Mouse (Mus musculus): ENCODE data around the gene Sirt6.
"Not testable (repeated sequence)": the region's sequence is repeated elsewhere in the genome, so short reads cannot be mapped to it uniquely, and the experiment has no call there.

Sirt6 gene
- long read RNA-seq, experiment 1, partial matches to known transcripts, result 0 of 19 reads
- long read RNA-seq, experiment 1, other reads (novel, unspliced or antisense), result 16 of 19 reads
- long read RNA-seq, experiment 2, partial matches to known transcripts, result 1 of 8 reads
- long read RNA-seq, experiment 2, other reads (novel, unspliced or antisense), result 6 of 8 reads

DNA sequence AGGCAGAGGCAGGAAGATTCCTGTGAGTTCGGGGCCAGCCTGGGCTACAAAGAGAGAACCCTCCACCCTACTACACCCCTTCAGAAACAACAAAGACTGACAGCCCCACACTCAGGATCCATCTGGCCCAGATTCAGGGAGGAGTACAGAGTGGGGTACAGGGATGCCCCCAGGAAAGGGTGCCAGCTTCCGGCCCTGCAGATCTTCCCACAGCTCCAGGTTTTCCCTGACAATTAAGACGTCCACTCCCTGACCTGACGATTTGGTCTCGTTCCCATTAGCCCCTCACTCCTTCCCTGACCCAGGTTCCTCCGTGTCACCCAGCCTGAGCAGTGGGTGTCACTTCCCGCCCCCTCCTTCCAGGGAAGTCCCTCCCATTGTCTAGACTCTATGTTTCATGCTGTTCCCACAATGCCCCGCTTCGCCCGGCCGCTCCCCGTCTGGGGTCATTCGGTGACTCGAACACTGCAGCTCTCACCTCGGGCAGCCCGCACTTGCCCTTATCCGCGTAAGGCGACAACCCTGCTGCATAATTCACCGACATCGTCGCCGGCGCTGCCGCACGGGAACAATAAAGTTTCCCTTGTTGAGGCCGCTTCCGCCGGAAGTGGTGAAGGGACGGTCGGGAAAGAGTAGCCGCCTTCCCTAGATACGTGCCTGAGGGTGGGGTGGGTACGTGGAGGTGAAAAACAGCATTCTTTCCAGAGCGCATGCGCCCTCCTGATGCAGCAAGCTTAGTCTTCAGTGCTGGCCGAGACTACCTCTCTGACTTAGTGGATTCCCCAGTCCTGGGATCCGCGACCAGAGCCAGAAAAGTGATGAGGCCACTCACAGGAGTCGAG is at the start of gene Sirt6:
Gene Sirt6, minus strand, starts transcription at position 804 of the 842 bp plus-strand sequence.
- intact Hi-C loops (cut with DNase I), result loop anchor here (10.0 kb wide), 1 partner anchor 998 kb away; the partner anchor contains the start of genes 1190007I07Rik and Tdg

DNA sequence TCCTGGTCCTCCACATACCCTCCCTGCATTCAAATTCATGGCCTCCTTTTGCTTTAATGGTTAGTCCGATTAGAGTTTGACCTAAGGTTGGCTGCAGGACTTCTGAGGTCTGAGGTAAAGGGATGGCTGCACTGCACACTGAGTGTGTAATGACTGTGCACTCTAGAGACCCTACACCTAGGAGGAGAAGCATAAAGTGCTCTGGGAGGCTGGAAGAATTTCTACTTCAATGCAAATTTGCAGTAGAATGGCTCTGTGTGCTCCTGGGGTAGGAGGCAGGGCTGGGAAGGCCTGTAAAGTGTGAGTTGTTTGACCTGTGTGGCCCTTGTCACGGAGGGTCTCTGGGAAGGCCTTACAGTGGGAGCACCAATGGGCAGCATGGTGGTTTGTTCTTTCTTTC is 28.6 kb upstream of the Sirt6 start:
- intact Hi-C loops (cut with DNase I), result no loop called here

DNA sequence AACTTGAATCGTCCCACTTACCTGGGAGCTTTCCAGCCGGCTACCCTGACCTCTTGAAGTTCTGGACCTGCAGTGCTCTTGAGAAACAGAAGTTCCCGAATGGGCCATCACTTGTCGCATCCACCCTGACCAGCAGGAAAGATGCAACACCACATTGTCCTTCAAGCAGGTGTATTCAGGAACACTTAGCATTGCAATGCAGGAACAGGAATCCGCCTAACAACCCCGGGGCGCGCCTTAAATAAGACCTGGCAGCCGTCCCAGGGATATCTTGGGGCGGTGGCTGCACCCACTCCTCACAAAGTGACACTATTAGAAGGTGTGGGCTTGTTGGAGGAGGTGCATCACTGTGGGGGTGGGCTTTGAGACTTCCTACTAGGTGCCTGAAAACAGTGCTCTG is 27.6 kb upstream of the Sirt6 start:
- intact Hi-C loops (cut with DNase I), result no loop called here

DNA sequence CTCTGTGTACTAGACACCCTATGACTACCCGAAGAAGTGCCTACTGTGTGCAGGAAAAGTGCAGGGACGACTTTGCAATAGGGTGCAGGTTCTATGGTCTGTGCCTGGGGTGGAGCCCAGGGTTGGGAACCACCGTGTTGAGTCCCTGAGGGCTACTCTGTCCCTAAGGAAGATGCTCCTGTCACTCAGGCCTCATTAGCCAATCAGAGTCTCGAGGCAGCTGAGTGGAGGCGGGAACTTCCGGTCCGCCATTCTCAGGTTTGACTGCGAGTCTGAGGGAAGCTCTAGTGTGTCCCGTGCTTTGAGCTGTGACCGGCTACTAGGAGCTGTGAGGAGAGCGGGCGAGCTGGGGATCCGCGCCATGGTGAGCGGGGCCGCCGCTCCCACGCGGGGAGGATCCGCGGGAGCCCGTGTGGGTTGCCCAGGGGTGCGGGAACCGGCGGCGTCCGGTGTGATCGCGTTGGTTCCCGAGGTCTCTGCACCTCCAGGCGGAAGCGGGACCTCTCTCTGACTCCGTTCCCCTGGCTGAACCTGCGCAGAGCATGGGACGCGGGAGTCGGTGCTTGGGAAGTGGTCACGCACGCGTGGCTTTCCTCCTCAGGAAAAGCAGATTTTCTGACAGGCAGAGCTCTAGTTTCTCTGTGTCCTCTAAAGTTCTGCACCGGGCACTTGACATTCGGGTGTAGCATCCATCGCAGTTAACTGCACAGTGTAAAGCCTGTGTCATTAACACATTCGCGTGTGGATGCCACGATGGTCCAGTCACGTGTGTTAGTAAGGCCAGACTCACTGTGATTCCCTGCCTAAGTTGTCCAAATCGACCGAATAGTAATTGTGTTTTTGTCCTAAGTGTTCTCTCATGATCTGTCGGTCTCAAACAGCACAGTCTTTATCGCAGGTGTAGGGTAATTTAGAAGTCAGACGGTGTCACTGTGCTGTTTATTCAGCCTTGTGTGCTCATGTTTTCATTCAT is 21.5 kb upstream of the Sirt6 start, which contains the start of gene Gm10778:
Gene Gm10778, plus strand, starts transcription at position 257 of the 973 bp plus-strand sequence.
- intact Hi-C loops (cut with DNase I), result not testable (repeated sequence)

DNA sequence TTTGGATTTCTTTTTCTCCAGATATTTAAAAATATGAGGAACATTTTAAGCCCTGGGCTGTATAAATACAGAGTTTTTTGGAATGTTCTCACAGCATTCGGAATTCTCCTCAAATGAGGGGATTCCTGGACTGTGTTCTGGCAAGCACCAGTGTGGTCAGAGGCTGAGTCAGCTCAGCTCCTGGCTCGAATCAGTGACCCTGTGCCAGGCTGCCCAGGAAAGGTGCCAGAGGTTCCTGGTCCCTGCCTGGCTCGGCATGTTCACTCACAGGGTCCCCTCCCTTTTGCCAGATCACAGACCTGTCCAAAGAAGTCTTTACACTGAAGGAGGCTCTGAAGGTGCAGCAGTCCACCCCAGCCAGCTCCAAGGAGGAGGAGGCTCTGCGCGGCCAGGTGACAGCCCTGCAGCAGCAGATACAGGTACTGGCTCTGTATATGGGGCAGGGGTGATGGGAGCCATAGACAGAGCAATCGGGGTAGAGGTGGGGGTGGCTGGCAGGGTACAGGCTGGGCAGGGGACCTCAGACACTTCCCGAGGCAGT is 18.5 kb upstream of the Sirt6 start:
- intact Hi-C loops (cut with DNase I), result no loop called here

DNA sequence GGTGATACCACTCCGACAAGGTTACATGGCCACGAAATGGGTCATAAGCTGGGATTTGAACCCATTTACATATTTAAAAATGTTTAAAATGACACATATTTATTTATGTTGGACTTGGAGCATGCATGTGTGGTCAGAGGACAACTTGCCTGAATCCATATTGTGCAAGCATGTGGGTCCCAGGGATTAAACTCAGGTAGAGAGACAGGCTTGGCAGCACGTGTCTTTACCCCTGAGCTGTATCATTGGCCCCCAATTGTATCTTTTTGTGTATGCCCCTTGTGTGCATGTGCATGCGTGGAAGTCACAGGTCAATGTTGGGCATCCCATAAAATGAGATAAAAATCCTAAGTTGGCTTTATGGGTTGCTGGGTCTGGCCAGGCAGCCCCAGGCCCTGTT is 17.8 kb upstream of the Sirt6 start:
- intact Hi-C loops (cut with DNase I), result no loop called here

DNA sequence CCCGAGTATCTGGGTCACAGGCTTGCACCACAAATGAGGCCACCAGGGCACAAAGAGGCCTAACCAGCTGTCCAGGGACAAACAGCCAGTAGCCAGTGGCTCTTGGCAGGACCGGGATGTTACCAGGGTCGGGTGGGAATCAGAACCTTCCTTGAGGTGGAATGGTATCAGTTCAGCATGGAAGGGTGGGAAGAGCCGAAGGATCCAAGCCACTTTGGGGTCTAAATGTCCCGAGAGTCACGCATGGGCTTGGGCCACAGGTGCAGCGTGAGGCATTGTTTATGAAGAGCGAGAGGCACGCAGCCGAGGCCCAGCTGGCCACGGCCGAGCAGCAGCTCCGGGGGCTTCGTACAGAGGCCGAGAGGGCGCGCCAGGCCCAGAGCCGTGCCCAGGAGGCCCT is 17.1 kb upstream of the Sirt6 start:
- intact Hi-C loops (cut with DNase I), result no loop called here

DNA sequence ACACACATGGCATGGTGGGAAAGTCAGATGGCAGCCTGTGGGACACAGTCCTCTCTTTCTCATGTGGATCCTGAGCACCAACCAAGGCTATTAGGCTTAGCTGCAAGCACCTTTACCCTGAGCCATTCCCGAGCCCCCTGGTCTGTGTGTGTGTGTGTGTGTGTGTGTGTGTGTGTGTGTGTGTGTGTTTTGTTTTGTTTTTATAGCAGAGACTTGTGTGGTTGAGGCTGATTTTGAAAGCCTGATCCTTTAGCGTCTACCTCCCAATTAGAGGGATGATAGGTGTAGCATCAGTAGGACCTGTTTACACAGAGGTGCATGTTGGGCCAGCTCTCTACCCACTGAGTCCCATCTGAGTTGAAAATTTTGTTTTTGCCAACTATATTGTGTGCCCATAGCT is 16.6 kb upstream of the Sirt6 start:
- intact Hi-C loops (cut with DNase I), result no loop called here

DNA sequence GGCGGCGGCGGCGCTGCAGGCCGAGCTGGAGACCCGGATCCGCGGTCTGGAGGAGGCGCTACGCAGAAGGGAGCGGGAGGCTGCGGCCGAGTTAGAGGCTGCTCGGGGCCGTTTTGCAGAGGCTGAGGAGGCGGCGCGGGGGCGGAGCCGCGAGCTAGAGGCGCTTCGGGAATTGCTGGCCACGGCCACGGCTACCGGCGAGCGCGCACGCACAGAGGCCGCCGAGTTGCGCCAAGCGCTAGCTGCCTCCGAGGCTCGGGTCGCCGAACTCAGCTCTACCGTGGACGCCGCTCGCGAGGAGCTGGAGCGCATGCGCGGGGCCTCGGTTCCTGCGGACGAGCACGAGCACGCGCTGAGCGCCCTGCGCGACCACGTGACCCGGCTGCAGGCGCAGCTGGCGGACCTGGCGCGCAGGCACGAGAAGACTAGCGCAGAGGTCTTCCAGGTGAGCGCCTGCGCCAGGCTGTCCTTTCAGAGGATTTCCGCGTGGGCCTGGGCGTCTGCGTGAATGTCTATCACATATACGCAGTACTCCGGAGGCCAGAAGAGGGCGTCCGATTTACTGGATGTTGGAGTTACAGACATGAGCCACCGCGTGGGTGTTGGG is 16.0 kb upstream of the Sirt6 start:
- intact Hi-C loops (cut with DNase I), result no loop called here

DNA sequence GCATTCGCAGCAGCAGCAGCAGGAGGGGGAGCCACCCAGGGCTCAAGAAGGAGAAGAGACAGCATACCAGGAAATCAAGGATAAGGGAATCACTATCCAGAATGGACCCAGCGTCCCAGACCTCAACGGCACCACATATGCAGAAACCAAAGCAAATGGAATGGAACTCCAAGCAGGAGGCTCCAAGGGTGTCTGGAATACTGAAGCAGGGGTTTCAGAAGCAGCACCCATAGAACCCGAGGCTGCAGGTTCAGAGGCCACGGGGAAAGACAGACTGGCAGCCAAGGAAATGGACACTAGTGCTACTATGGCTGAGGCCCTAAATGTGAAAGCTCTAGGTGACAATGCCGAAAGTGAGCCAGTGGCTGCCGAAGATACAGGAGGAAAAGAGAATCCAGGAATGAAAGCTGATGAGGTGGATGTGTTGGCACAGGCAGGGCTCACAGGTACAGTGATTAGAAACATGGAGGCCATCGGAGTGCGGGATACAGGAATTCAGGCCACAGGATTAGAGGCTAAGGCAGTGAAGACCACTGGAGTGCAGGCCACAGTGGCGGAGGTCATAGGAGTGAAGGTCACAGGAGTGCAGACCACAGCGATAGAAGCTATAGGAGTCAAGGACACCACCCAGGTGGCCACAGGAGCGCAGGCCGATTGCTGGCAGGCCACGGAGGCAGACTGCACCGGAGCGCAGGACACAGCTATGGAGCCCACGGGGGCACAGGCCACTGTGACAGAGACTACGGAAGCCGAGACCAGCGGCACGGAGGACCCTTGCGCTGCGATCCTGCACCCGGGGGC is 15.3 kb upstream of the Sirt6 start:
- intact Hi-C loops (cut with DNase I), result no loop called here

DNA sequence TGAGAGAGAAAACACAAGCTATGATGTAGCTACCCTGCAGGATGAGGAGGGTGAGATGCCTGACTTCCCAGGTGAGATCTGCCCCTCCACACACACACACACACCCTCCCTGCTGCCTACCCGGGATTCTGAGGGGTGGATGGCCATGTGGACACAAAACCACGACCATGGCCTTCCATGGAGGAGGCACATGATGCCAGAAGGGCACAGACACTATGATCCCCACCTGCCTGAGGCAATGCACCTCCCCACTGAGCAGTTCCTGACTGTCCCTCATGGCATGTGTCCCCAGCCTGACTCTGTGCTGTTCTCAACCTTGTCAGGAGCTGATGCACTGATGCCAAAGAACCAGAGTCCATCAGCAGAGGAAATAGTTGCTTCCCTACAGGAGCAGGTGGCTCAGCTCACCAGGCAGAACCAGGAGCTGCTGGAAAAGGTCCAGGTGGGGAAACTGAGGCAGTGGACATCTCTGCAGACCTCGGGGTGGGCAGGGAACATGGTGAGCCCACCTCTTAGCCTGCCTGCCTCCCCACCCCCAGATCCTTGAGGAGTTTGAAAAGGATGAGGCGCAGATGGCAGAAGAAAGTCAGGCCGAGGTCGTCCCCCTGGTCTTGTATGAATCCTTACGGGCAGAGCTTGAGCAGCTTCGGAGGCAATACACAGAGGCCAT is 14.5 kb upstream of the Sirt6 start:
- intact Hi-C loops (cut with DNase I), result no loop called here

DNA sequence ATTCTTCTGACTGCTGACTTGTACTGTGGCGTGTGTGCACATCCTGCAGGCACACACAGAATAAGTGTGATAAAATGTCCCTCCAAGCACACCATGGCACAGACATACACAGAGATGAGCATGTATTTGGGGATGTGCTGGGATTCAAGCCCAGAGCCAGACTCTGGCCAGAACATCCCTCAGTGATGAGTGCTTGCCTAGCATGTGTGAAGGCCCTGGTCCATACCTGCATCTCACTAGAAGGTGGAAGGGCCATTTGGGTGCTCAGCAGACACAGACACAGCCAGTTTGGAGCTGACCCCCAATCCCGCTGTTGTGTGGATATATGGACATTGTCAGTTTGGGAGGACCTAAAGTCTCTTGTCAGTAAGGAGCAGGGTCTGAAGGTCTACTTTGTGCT is 14.0 kb upstream of the Sirt6 start:
- intact Hi-C loops (cut with DNase I), result no loop called here

DNA sequence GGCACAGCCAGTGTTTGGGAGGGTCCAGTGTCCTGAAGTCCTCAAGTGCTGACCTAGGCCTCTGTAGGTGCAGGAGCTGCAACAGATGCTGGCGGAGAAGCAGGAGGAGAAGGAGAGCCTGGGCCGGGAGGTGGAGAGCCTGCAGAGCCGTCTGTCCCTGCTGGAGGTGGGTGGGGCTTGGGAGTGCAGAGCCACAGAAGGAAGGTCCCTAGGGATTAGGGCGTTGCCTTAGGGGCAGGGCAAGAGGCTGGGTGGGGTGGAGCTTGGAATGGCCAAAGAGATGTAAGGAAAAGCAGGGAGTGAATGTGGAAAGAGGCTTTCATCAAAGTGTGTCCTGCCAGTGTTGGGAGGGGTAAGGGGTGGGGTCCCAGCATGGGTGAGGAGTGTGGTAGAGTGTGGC is 13.2 kb upstream of the Sirt6 start:
- intact Hi-C loops (cut with DNase I), result not testable (repeated sequence)

DNA sequence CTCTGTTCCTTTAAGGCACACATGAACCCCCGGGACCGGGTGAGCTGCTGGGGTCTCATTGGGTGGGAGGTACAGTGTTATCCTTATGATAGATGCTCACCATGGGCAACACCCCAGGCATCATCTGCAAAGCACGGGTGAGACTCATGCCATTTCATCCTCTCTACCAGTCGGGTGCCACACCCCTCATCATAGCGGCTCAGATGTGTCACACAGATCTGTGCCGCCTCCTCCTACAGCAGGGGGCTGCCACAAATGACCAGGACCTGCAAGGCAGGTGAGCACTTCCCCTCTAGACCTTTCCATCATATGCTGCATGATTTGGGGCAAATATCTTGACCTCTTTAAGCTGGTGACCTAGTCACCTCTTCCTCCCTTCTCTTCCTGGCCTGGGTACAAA is 10.5 kb upstream of the Sirt6 start:
- intact Hi-C loops (cut with DNase I), result no loop called here

DNA sequence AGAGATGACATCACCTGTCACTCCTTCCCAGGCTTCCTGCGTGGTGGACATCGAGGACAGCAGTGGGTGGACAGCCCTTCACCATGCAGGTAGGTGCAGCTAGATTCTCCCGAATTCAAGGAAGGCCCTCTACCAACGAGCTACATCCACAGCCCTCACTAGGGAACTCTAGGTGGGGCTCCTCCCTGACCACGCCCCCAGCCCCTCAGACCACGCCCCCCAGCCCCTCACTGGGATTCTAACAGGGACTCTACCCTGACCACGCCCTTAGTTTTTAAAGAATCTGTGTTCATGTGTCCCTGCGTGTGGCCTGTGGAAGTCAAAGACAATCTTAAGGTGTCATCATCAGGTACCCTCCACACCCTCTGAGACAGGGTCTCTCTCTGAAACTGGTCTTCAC is 8.7 kb upstream of the Sirt6 start:
- intact Hi-C loops (cut with DNase I), result no loop called here

DNA sequence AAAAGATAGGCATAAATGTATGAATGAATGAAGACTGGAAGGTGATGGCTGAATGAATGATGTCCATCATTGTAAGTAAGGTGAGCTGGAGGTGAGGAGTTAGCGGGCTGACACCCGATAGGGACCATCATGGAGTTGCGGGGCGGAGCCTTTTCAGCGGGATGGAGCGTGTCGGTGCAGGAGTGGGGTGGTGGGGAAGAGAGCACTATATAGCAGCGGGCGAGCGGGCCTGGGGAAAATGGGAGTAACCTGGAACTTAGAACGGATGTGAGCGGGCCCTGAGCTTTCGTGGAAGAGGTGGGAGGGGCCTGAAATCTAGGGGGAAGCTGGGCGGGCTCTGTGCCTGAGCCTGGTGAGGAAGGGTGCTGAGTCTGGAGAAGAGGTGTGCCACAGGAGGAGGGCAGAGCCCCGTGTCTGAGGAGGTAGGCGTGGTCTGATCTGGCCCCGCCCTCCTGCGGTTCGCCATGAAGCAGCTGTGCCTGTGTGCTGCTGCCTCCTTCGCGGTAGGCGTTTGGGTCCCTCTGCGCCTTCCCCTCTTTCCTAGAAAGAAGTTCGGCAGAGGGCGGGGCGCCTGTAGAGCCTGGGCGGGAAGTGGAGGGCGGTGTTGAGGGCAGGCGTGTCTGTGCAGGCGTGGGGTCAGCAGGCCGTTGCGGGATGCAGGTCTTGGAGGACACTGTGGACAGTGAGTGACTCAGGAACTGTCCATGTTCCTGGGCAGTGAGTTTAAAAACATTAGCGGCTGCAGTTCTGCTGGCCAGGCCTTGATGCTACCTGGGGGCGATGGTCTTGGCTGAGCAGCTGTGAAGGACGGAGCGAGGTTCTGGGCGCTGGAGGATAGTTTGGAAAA is 5.9 kb upstream of the Sirt6 start:
- intact Hi-C loops (cut with DNase I), result no loop called here

DNA sequence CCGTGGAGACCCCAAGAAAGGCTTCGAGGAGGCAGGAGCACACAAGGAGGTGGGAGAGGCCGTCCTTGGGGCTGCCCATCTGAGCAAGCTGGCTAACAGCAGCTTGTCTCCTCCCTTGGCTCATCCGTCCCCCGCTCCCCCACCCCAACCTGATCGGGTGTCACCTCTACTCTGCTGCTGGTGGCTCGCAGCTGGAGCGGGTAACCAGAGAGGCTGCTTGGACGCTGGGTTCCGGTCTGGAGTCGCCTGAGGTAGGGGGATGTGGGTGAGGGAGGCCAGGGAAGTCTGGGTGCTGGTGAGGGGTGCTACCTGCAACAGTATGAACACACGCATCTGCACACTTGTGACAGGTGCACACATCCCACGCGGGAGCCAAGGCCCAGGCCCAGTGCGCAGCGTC is 793 bp upstream of the Sirt6 start, which contains the start of gene Ankrd24:
Gene Ankrd24, plus strand, starts transcription at position 151 of the 400 bp plus-strand sequence.
- intact Hi-C loops (cut with DNase I), result loop anchor here (10.0 kb wide), 1 partner anchor 996 kb away; the partner anchor contains the start of genes 1190007I07Rik and Tdg

DNA sequence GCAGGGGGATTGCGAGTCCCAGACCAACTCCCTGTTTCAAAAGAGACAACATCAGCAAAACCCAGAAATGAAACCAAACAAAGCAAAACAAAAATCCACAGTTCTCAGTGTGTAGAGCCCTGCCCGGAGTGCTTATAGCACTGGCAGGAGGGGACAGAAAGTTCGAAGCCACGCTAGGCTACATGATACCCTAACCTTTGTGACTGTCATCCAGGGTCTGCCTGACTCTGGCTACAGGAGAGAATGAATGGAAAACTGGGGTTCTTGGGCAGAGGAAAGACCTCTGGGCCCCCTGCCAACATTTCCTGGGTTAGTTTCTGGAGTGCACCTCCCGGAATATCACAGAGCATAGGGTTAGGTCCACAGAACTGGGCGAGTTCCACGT is 231 bp upstream of the Sirt6 start:
- intact Hi-C loops (cut with DNase I), result loop anchor here (10.0 kb wide), 1 partner anchor 997 kb away; the partner anchor contains the start of genes 1190007I07Rik and Tdg

Measured in adrenal gland (tissue).